Mouse (Mus musculus) kidney, postnatal 0 days (tissue): Measurements from ENCODE around the gene Tbc1d24. TPM values are rescaled to one million over a fixed set of nuclear protein-coding genes. Genes with fewer than 3 reads are reported as not detected.

Source experiments
- ATAC-seq: fragments of 200-750 bp; cut with Nextera tagmentation; replicated peaks from 2 replicates; pipeline ENCODE4 v1.8.0; 2017; ENCODE audit warnings: low read depth, moderate number of reproducible peaks, moderate TSS enrichment, moderate library complexity; ENCODE audit not compliant: low FRiP score
- DNase-seq: peaks from one replicate; pipeline ENCODE4 v3.0.0-alpha.2; 2016; ENCODE audit warnings: low spot score
- H3K27ac ChIP-seq: fragments of 300-500 bp; sonication (generic); 2 replicates; pipeline ENCODE4 v1.5.1; 2014; ENCODE audit warnings: mild to moderate bottlenecking
- H3K27me3 ChIP-seq: fragments of 300-500 bp; sonication (generic); 2 replicates; pipeline ENCODE4 v1.6.1; 2014; ENCODE audit warnings: low read length, mixed read lengths; ENCODE audit not compliant: insufficient read depth
- H3K36me3 ChIP-seq: fragments of 300-500 bp; sonication (generic); 2 replicates; pipeline ENCODE4 v1.6.1; 2014; ENCODE audit warnings: low read length, mixed read lengths; ENCODE audit not compliant: insufficient read depth
- H3K4me1 ChIP-seq: fragments of 300-500 bp; sonication (generic); replicated peaks from 2 replicates; pipeline ENCODE4 v1.6.1; 2014; ENCODE audit warnings: antibody characterized with exemption, low read length, mixed read lengths; ENCODE audit not compliant: insufficient read depth
- H3K4me2 ChIP-seq: fragments of 300-500 bp; sonication (generic); 2 replicates; pipeline ENCODE4 v1.6.1; 2014; ENCODE audit warnings: mild to moderate bottlenecking, low read length, moderate library complexity, mixed read lengths
- H3K4me3 ChIP-seq: fragments of 300-500 bp; sonication (generic); replicated peaks from 2 replicates; pipeline ENCODE4 v1.5.1; 2014; ENCODE audit warnings: low read depth, low read length
- H3K9ac ChIP-seq: fragments of 300-500 bp; sonication (generic); 2 replicates; pipeline ENCODE4 v1.6.1; 2014; ENCODE audit warnings: low read depth, low read length
- H3K9me3 ChIP-seq: fragments of 300-500 bp; sonication (generic); replicated peaks from 2 replicates; pipeline ENCODE4 v1.6.1; 2016; ENCODE audit warnings: low read length, inconsistent platforms, mixed read lengths
- CTCF ChIP-seq: IDR thresholded peaks from 2 replicates; pipeline ENCODE4 v1.5.1; 2016; ENCODE audit warnings: antibody characterized with exemption, low read depth, mild to moderate bottlenecking, moderate library complexity
- WGBS: fragments of 180-500 bp; shearing (Covaris S2); extraction: QIAGEN DNeasy Blood & Tissue Kit; methylation state at CpG from one replicate; pipeline ENCODE4 v1.1.7; 2014; 5-methylcytosine and 5-hydroxymethylcytosine counted together
- polyA plus RNA-seq: library from polyadenylated mRNA; unstranded; fragments of >200 nt; fragmentation: Nextera tagmentation; extraction: Ambion mirVana; gene quantifications from 2 replicates; pipeline ENCODE4 v1.2.1, GENCODE M21; 2015

Gene Tbc1d24
- polyA plus RNA-seq, 1 experiment from 2014 or later = 2.3 TPM

DNA sequence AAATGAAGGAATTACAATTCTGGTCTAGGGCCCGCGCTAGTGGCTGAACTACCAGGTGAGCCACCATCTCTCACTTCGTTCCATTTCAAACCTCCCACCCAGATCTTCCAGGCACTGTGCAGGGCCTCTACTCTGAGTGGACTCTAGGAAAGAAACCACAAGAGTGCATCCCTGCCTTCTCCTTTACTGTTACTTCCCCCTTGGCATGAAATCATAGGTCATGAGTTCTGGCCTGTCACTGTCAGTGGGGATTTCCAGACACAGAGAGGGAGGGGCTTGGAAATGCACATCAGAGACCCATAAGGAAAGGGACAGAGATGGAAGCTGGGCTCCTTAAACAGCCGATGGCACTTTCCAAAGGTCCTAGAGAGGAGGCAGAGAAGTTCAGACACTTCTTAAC is 33.6 kb downstream of the Tbc1d24 start:
- no peak overlapping the region for H3K4me3 ChIP-seq
- no peaks in the 10 kb centered on the region for H3K9me3 ChIP-seq
- H3K9ac ChIP-seq = no peak overlapping the region
- H3K27me3 ChIP-seq = no peaks in the 10 kb centered on the region
- no peak for TF ChIP-seq CTCF
- WGBS = 85% methylated on average over 4 of the region's 4 CpGs
- DNase-seq (no peak), ATAC-seq (no peak)
- no peak overlapping the region for H3K27ac ChIP-seq
- peaks cover 6% of the 10 kb centered on the region for H3K4me1 ChIP-seq
- peaks cover 1% of the 10 kb centered on the region; the same call in 1 of the 2 replicates for H3K36me3 ChIP-seq
- H3K4me2 ChIP-seq = no peak overlapping the region

DNA sequence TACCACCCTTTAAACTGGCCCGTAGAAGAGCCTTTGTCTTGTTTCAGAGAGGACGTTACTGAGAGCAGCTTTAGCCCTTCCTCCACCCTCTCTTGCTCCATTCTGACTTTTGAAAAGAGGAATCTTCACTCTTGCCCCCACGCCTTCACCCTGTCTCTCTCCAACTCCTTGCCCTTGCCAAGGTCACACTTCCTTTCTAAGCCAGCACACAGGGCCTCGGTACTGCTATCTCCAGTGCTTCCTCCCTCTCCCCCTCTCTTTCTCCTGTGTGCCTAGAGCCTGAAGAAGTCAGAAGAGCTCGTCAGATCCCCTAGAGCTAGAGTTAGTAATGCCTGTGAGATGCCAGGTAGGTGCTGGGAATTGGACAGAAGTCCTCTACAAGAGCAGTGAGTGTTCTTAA is 34.6 kb downstream of the Tbc1d24 start:
- Histone ChIP-seq H3K9ac (no peak overlapping the region), H3K4me3 (no peak overlapping the region), H3K27me3 (no peaks in the 10 kb centered on the region), H3K27ac (peak overlapping the region; percentile 92; the same call in 1 of the 2 replicates), H3K4me2 (no peak overlapping the region), H3K36me3 (peaks cover 4% of the 10 kb centered on the region; the same call in 1 of the 2 replicates), H3K9me3 (no peaks in the 10 kb centered on the region), H3K4me1 (peaks cover 6% of the 10 kb centered on the region)
- DNase-seq = no peak
- WGBS = 76% methylated on average over 5 of the region's 5 CpGs
- no peak for ATAC-seq
- TF ChIP-seq CTCF = no peak

DNA sequence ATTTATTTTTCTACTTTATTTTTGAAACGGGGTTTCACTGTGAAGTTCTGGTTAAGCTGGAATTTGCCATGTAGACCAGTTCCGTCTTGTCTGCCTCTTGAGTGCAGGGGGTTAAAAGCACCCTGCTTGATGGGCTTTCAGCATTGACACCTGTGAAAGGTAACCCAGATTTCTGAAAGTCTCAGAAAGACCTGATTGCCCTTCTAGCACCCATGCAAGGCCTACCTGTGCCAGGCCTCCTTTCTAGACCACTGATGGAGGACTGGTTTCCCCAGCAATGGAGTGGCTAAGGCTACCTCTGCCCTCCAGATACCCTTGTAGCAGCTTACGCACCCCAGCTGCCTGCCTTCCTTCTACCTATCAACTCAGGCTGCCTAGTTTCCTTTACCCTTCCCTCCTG is 35.2 kb downstream of the Tbc1d24 start:
- peak overlapping the region; percentile 87 for H3K9ac ChIP-seq
- peak overlapping the region; percentile 74 for H3K4me2 ChIP-seq
- H3K4me3 ChIP-seq = peak overlapping the region; percentile 54
- no peaks in the 10 kb centered on the region for H3K9me3 ChIP-seq
- DNase-seq (no peak), ATAC-seq (no peak)
- peaks cover 4% of the 10 kb centered on the region; the same call in 1 of the 2 replicates for H3K36me3 ChIP-seq
- peaks cover 6% of the 10 kb centered on the region for H3K4me1 ChIP-seq
- no peak for TF ChIP-seq CTCF
- H3K27ac ChIP-seq = peak overlapping the region; percentile 92; the same call in 1 of the 2 replicates
- H3K27me3 ChIP-seq = no peaks in the 10 kb centered on the region
- WGBS = 51% methylated on average over 3 of the region's 3 CpGs

DNA sequence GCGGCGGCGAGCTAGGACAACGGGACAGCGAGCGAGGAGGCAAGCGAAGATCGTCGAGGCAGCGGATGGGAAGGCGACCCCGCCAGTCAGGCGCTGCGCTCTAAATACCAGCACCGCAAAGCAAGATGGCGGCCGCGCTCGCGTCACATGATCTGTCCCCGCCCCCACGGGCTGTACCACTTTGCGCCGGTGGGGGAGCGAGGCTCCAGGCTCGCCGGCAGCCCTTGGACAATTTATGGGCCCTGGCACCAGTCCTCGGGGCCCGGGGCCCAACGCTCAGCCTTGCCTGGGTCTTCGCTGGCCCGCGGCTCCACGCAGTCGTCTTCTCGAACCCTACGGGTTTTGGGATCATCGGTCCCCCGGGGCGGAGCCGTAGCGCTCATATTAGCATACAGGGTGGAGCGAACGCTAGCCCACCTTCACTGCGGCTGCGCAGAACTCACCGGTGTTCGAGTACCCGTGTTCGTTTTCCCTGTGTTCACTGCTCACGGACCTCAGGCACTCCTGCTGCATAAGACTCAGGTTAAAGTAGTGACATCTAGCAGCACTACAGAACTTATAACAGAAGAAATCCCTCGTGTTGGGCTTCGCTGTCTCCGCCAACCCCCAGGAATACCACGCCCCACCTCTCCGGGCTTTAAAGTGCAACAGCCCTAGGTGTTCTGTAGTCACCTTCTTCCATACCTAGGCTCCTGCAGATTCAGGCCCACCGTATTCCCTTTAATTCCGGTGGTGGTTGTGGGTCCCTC is 35.9 kb downstream of the Tbc1d24 start, which contains the start of gene Atp6v0c:
Gene Atp6v0c (minus strand): TSS at position 386 of the 749 bp plus-strand sequence.
- Histone ChIP-seq H3K9me3 (no peaks in the 10 kb centered on the region), H3K4me1 (peaks cover 6% of the 10 kb centered on the region), H3K36me3 (peaks cover 4% of the 10 kb centered on the region; the same call in 1 of the 2 replicates), H3K4me2 (peak within 1 kb of the TSS; percentile 74), H3K27me3 (no peaks in the 10 kb centered on the region), H3K4me3 (peak within 1 kb of the TSS; percentile 54), H3K27ac (peak within 1 kb of the TSS; percentile 92), H3K9ac (peak within 1 kb of the TSS; percentile 87)
- under 1% methylated on average over 57 of the region's 58 CpGs for WGBS
- peak; percentile 85 for ATAC-seq
- DNase-seq = peak; percentile 96
- peak; percentile 37; the same call in 1 of the 2 replicates for TF ChIP-seq CTCF

DNA sequence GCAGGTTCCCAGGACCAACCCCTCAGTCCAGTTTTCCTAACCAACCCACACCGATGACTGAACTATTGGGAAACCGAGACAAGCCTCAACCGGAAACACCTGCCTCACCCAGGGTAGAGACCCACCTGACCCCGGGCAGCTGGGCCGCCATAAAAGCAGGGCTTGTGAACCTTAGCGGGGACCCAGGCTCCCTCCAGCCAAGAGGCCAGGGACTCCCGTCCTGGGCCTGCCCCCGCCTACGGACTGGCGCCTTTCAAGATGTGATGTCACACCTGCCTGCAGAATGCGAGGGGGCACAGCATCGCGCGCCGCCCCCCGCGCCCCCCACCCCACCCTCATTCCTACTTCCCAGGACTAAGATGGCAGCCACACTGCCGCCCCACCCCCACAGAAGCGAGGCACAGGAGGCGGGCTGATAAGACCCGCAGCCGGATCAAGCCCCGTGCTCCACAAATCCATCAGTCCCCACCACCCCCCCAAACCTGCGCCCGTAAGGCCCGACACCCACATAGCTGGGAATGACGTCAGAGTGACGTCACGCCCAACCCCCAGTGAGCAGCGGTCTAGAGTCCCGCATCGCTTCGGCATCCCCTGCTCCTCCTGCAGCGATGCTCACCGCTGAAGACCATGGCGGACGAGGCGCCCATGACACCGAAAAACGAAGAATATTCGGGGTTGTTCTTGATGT is 36.6 kb downstream of the Tbc1d24 start:
- Histone ChIP-seq H3K36me3 (peaks cover 4% of the 10 kb centered on the region; the same call in 1 of the 2 replicates), H3K9ac (peak overlapping the region; percentile 87), H3K27me3 (no peaks in the 10 kb centered on the region), H3K4me3 (peak overlapping the region; percentile 54), H3K4me1 (peaks cover 6% of the 10 kb centered on the region), H3K27ac (peak overlapping the region; percentile 92), H3K4me2 (peak overlapping the region; percentile 74), H3K9me3 (no peaks in the 10 kb centered on the region)
- WGBS = under 1% methylated on average over 40 of the region's 41 CpGs
- ATAC-seq (peak; percentile 43), DNase-seq (peak; percentile 62)
- TF ChIP-seq CTCF = no peak

DNA sequence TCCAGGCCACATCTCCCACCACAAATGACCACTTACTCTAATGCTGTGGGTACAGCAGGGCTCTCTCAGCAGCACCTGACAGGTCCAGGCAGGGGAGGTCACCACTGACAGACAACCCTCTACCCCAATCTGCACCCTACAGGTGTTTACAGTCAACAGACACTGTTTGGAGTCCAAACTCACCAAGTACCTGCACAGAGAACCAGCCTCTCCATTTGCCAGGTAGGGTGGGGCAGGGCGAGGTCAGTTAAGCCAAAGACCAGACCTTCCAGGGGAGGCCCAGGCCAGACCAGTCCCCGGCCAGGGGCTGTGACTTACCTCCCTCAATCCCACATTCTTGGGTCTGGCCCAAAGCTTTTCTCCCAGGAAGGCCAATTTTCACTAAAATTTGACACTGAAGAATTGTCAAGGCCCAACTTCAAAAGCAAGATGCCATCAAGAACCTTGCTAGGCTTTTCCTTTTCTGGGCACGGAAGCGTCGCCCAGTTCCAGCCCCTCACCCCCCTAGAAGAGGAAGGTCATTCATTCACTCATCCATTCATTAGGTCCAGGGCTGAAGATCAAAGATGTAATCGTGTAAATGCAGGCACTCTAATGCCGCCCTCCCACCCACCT is 37.4 kb downstream of the Tbc1d24 start:
- Histone ChIP-seq H3K27me3 (no peaks in the 10 kb centered on the region), H3K4me3 (peak overlapping the region; percentile 54)
- no peak for ATAC-seq

More for the DNA sequence above, 37.4 kb downstream of the Tbc1d24 start:
- Histone ChIP-seq H3K27ac (peak overlapping the region; percentile 92), H3K4me2 (peak overlapping the region; percentile 74), H3K36me3 (peaks cover 4% of the 10 kb centered on the region; the same call in 1 of the 2 replicates), H3K9me3 (no peaks in the 10 kb centered on the region), H3K9ac (peak overlapping the region; percentile 87), H3K4me1 (peaks cover 6% of the 10 kb centered on the region)
- no peak for TF ChIP-seq CTCF
- no peak for DNase-seq
- WGBS = 37% methylated on average over 7 of the region's 7 CpGs
